Mouse (Mus musculus) retina, embryonic 14.5 days (tissue): ENCODE measurements at regions not wholly inside any gene's neighbourhood (a gene's known extent, or its start where the extent isn't known, plus 50 kb on each side); places are given as distances from the start of the nearest gene placed in this dataset.

Experiments used
- DNase-seq: peaks from one replicate; pipeline ENCODE4 v3.0.0-alpha.2; 2015; ENCODE audit warnings: low spot score

DNA sequence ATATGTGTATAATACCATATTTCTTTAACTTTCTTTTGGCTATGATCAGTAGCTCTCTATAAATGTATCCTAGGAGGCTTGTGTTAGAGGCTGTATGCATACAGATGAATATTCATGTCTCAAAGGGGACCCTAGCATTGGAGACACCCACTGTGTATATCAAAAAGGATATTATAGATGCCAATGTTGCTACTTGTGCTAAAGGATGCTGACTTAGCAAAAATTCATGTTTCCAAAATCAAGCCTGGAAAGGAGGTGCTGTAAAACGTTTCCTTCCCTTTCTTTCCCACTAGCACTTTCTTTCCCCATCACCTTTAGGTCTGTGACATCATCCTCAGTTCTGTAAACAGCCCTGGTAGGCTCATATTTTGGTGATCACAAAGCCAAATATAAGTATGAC is 519.4 kb downstream of the Rnf144a start:
- no peak for DNase-seq

GRCm38 (mm10) chr12:25891391-25892167 is 523.5 kb downstream of the Rnf144a start:
- DNase-seq = peak; percentile 14

DNA sequence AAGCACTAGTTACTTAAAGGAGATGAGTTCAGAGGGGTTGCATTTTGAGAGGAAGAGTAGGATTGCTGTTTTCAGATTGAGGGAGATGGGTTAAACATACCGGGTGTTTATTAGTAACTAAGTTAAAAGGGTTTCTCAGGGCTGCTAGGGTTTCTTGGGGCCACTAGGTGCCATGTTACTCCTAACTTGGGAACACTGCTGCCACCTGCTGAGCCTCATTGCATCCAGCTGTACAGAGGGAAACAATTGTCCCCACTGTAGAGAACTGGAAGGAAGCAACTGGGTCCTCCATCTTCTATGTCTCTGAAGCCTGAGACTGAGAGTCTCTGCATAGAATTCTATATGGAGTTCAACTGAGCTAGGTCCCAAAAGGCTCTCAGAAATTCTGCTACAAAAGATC is 524.3 kb downstream of the Rnf144a start:
- peak; percentile 10 for DNase-seq

DNA sequence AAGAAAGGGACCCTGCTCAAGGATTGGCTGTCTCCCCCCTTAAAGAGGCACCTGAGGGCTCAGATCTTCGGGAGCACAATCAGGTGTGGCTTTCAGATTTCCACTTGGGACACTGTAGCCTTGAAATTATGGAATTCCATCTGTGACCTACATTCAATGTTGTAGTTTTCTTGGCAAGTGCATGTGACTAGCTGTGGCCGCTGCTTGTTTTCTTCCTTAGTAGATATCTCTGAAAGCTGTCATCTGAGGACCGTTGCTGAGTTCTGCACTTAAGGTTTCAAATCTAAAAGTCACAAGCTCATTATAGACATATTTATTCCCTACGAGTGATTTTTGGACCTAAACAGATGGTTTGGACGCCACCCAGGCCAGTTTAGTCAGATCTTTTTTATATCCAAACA is 531.3 kb downstream of the Rnf144a start:
- no peak for DNase-seq

DNA sequence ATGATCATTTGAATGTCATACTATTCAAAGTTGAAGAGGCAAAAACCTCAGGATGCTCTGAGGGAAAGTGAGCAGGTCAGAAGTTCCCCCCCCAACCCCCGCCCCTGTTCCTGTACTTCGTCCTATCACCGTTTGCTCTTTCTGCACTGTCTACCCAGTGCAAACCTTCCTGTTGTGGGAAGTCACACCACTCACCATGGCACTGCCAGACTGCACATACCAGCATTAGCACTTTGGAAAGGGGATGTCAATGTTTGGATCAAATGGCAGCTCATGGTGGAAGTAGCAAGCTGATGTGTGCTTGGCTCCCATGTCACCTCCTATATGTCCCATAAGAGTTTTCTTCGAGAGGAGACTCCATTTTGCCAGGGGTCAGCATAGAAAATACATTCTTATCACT is 543.2 kb downstream of the Rnf144a start:
- DNase-seq = no peak

- peak; percentile 41 for DNase-seq
Observed at GRCm38 (mm10) chr12:25871001-25871461, 544.0 kb downstream of the Rnf144a start.

DNA sequence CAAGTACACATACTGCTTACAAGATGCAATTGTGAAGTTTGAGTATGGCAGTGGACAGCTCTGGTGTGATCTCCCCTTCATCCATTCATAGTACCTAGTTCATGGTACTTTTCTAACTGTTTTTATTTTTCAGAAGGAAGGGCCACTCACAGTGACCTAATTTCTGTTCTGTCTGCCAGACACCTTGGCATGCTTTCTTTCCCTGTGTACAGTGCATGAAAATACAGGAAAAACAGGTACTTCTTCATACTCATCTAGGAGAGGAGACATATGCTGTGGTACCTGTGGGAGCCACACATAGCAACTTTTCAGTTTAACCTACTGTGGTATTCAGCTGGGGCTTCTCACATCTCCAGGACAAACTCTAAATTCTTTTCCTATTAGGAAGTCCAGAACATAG is 545.2 kb downstream of the Rnf144a start:
- DNase-seq = no peak

DNA sequence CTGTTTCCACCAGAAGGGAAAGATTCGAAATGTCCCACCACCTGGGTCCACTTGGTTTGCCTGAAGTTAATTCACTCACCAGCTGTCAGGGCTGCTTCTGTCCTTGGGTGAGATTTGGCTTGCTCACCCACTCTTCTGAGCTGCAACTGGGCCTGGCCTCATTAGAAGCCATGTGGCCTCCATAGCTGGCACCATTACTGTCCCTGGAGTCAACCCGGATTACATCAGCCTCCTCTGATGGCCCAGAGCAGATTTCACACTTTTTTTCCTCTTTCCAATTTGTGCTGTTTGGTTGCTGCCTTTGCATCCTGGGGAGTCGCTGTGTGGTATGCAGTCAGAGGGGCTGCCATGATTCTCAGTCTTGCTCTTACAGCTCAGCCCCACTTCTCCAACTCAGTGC is 550.0 kb downstream of the Rnf144a start:
- DNase-seq = no peak

- peak; percentile 45 for DNase-seq
Observed at GRCm38 (mm10) chr12:25864113-25864852, 550.8 kb downstream of the Rnf144a start.

DNA sequence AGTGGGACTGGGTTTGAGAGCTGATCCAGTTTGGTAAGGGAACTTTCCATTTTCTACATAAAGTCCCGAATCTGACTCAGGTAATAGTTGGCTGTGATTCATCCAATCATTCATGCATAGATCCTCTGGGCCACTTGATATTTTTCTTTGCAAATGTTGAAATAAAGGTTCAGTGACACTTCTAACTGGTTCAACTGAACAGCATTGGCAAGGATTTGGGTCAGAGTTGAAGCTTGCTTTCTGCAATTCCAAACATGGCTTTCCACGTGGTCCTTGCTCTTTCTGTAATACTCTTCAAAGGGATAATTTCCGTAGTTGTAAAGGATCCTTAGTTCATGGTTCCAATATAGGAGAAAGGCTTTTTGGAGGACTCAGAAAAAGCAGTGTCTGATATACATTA is 554.0 kb downstream of the Rnf144a start:
- no peak for DNase-seq

- peak; percentile 10 for DNase-seq
Observed at GRCm38 (mm10) chr12:25858397-25858796, 556.7 kb downstream of the Rnf144a start.

GRCm38 (mm10) chr12:25830057-25830456 is 585.0 kb downstream of the Rnf144a start:
- no peak for DNase-seq

GRCm38 (mm10) chr12:25827961-25828360 is 587.1 kb downstream of the Rnf144a start:
- DNase-seq = no peak

- DNase-seq = peak; percentile 16
Observed at GRCm38 (mm10) chr12:25826928-25827327, 588.1 kb downstream of the Rnf144a start.

DNA sequence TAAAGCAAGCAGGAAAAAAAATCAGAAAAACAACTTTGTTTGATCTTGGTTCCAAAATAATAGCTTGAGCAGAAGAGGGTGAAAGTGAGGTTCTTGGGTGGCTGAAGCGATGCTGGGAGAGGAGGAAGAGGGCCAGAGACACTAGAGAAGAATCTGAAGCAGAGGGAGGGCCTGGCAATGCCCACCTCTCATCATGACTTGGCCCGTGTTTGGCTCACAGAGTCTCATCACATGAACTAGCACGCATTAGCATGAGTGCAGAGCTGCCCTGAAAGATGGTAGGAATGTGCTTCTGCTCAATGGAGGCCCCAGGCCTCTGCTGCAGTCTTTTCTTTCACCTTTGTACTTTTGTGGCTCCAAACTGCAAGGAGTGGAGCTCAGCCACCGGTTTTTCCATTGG is 588.6 kb downstream of the Rnf144a start:
- no peak for DNase-seq

DNA sequence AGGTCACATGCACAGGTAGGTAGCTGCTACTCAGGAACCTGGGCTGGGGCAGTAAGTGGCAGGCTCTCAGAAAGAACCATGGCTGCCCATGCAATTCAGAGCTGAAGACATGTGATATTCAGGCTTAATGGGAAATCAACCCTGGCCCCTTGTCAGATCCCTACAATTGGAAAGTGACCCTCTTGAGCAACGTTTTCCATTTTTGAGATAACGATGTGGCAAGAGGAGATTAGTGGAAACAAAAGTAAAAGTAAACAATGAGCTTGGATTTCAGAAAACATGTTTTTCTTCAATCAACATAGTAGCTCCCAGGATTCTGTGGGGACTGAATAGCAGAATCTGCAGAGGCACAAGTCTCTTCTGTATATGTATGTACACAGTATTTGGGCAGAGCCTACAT is 598.8 kb downstream of the Rnf144a start:
- DNase-seq = no peak

DNA sequence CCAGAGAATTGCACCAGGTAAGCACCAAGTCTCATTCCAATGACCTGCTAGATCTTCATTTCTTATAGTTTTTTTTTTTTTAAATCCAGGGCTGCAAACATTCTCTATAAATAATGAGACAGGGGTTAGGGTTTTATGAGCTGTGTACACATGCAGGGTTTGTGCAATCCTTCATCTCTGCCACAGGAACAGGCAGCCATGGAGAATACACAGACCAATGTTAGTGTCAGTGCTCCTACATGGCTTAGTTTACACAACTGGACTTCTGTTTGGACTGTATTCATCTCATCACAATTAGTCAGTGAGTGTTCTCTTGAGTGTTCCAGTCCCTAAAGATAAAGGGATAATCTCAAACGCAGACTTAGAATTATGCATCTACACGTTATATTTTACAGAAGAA is 620.0 kb downstream of the Rnf144a start:
- DNase-seq = no peak

DNA sequence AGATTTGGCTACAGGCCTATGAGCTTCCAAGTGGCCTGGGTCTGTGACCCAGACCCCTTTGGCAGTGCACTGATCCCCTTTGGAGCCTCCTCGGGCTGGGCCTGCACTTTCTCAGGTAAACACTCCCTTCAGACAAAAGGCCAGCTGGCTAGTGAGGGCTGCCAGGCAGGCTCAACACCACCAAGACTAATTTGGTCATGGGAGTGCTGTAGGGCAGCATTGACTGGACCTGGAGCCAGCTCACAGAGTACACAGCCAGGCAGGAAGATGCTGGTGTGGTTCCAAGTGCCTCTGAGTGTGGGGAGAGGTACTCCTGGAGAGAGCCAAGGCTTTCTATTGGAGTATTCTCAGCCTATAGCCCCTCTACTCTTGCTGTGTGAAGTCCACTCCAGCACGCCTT is 620.5 kb downstream of the Rnf144a start:
- no peak for DNase-seq

DNA sequence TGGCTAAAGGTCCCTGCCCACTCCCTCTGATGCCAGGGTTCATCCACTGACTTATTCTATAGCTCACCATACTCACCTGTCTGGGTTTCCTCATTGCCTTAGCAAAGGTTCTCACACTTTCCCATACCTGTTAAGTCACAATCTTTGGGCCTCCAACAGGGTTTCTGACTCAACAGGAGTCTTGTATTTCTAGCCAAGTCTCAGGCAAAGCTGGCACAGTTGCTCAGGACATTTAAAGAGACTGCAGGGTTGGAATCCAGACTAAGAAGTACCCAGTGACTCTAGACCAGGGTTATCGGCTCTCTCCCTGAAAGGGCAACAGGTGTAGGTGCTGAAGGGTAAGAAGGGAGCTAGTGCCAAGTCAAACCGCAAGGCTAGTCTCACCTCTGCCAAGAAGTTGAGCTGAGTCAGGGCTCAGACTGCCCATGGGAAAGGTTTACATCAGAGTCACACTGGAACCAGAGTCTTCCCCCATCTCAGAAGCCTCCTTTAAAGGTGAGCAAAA is 622.4 kb downstream of the Rnf144a start:
- DNase-seq = no peak

DNA sequence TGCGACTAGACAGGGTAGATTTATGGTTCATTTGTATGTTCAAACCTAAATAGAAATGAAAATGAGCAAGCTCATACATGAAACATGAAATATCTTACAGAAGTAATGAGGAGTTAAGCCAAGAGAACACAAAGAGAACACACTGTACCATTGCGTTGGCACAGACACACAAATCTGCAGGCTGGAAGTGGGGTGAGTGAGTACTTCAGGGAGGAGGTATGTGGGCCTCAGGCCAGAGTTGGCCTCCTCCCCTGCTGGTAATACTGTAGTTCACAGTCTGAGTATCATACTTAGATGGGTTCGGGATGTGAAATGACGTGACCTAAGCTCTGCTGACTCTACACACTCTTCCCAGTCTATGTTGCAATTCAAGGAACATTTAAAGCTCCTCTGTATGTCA is 624.1 kb downstream of the Rnf144a start:
- no peak for DNase-seq

GRCm38 (mm10) chr12:25785646-25786606 is 629.1 kb downstream of the Rnf144a start:
- no peak for DNase-seq

- DNase-seq = no peak
Observed at GRCm38 (mm10) chr12:25784401-25784800, 630.7 kb downstream of the Rnf144a start.
